Mouse (Mus musculus): Measurements from ENCODE around the gene Wdr66.
A peak's percentile ranks its signal among the peaks of the same experiment; 100 is the strongest.

The Wdr66 gene

GRCm38 (mm10) chr5:123313851-123314380, 62.0 kb downstream of the Wdr66 start:
- DNase-seq (ENCODE audit: low spot score in 2 of 2), result peak in 1 of 2 experiments; percentile 38

DNA sequence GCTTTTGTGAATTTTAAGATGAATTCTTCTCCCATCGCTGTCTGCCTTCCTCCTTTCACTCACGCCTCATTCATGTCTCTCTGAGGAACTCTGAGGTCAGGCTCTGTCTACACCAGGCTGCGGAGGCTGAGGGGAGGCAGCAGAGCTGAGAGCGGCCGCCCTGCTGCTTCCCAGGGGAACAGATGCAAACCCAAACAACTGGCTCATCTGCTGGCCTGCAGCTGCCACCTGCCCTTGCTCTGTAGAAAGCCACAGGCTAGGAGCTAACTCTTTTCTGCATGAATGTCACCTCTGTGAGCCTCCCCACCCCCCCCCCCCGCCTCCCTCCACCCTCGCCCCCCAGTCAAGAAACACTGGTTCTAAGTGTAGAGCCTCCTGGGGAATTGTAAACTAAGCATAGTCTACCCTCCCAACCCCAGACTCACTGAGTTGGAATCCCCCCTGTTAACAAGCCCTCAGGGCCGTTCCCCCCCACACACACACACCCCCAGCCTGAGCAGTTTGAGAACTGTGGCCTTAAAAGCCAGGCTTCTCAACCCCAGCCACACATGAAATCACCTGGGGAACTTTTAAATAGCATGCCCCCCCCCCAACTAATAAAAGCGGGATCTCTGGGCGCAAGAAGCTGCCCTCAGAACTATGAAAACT, 63.4 kb downstream of the Wdr66 start:
- DNase-seq (ENCODE audit: low spot score in 2 of 2), result peak in 1 of 2 experiments; percentile 64

- peak in 1 of 2 experiments; percentile 36 for DNase-seq (ENCODE audit: low spot score in 2 of 2)
Measured at GRCm38 (mm10) chr5:123317992-123318391, 66.1 kb downstream of the Wdr66 start.

GRCm38 (mm10) chr5:123320136-123320535, 68.2 kb downstream of the Wdr66 start:
- DNase-seq (ENCODE audit: low spot score in 2 of 2), result no peak

DNA sequence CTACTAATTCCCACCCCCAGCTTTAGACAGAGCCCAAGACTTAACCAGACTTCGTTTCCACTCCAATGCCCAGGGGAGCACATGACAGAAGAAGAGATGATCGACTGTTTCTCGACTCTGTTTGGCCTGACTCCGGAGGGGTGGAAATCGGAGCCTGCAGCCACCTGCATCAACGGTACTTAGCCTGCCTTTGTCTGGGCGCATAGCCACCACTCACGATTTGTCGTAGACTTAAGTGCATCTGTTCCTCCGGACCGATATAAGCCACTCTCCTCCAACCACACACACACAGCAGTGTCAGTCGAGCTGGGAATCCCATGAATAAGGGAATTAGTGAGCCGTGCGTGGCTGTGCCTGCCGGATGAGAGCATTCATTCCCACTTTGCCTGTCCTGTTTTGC, 72.3 kb downstream of the Wdr66 start:
- DNase-seq (ENCODE audit: low spot score in 2 of 2), result peak in 1 of 2 experiments; percentile 42

DNA sequence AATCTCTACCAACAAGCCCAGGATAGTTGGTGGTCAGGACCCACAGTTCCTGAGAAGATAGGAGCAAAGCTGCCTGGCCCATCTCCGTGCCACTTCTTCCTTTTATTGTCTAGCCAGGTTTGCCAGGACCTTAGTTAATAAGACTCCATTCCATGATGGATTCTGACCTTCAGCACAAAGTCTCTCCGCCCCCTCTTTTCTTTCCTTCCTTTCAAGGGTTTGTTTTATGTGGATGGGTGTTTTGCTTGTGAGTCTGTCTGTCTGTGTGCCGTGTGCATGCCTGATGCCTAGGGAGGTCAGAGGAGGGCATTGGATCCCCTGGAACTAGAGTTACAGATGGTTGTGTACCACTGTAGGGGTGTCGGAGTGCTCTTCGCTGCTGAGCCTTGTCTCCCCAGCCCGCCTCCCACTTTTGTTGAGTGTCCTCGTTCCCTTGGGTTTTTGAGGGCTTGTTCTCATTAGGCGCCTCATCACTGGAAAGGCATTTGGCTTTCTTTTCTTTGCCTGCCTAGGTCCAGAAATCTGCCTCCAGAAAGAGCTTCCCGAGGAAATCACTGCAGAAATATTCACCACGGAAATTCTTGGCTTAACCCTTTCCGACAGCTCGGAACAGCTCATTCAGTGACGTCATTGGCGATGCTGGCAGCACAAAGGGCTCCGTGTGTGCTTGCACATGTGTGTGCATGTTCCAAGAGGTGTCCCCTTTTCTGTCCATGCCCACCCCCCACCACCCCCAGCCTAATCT, 74.3 kb downstream of the Wdr66 start:
- DNase-seq (ENCODE audit: low spot score in 2 of 2), result no peak

GRCm38 (mm10) chr5:123326751-123327148, 74.8 kb downstream of the Wdr66 start:
- peak in 1 of 2 experiments; percentile 66 for DNase-seq (ENCODE audit: low spot score in 2 of 2)

DNA sequence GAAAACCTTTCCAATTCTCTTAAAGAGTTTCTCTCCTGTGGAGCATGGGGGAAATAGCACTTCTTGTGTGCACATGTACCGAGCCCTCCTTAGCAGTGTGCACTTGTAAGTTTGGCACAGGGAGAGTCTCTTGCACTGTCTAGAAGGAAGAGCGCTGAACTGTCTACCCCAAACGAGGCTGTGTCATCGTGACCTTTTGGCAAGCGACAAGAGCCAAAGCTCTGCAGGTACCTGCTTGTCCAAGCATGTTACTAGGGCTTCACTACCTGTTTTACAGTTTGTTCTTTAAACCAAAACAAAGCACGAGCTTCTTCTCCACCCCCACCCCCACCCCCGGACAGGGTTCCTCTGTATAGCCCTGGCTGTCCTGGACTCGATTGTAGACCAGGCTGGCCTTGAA, 75.8 kb downstream of the Wdr66 start:
- peak in 1 of 2 experiments; percentile 30 for DNase-seq (ENCODE audit: low spot score in 2 of 2)

- no peak for DNase-seq (ENCODE audit: low spot score in 2 of 2)
Measured at GRCm38 (mm10) chr5:123333566-123333965, 81.7 kb downstream of the Wdr66 start.

DNA sequence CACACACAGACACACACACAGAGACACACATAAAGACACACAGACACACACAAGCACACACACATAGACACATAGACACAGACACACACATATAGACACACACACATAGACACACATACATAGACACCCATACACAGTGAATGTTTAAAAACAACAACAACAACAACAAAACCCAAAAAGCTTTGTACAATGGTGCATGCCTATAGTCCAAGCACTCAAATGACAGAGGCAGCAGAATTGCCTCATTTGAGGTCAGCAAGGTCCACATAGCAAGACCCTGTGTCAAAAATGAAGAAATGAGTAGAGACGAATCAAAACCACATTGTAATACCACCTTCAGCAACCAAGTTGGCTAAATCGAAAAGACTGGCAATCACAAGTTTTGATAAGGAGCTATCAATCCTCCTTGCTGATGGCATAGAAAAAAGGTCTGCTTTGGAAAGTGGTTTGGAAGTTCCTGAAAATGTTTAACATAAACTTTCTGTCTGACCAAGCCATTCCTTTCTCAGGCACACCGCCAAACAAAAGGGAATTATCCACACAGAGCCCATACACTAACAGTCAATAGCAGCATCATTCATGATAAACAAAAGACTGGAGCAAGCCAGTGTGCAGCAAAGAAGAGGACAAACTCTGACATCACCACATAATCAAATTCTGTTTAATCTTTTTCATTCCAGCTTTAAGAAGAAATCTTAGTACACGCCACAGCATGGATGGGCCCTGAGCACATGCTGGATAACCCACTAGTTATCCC, 84.5 kb downstream of the Wdr66 start:
- DNase-seq (ENCODE audit: low spot score in 2 of 2), result no peak

DNA sequence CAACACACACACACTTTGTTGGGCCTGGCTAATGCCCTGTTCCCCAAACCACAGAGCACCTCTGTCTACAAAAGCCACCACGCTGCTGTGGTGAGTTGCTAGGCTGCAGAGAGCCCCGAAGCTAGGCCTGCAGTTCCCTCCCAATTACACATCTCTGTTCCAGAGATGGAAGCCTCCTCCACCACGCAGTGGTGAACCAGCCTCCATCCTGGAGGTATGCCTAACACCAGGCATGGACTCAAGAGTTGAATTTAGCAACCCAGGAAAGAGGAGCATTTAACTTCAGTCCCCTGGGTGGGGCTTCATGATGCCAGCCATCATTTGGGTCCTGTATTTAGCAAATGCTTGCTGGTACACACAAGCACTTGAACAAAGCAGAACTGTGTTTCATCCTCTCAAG, 86.6 kb downstream of the Wdr66 start:
- no peak for DNase-seq (ENCODE audit: low spot score in 2 of 2)

- peak; percentile 84 to 88 for DNase-seq (ENCODE audit: low spot score in 2 of 2)
Measured at GRCm38 (mm10) chr5:123343707-123344627, 92.1 kb downstream of the Wdr66 start, which contains the start of gene Bcl7a. Gene Bcl7a, plus strand, starts transcription at chr5:123343834.

- no peak for DNase-seq (ENCODE audit: low spot score in 2 of 2)
Measured at GRCm38 (mm10) chr5:123344628-123344962, 92.7 kb downstream of the Wdr66 start.

DNA sequence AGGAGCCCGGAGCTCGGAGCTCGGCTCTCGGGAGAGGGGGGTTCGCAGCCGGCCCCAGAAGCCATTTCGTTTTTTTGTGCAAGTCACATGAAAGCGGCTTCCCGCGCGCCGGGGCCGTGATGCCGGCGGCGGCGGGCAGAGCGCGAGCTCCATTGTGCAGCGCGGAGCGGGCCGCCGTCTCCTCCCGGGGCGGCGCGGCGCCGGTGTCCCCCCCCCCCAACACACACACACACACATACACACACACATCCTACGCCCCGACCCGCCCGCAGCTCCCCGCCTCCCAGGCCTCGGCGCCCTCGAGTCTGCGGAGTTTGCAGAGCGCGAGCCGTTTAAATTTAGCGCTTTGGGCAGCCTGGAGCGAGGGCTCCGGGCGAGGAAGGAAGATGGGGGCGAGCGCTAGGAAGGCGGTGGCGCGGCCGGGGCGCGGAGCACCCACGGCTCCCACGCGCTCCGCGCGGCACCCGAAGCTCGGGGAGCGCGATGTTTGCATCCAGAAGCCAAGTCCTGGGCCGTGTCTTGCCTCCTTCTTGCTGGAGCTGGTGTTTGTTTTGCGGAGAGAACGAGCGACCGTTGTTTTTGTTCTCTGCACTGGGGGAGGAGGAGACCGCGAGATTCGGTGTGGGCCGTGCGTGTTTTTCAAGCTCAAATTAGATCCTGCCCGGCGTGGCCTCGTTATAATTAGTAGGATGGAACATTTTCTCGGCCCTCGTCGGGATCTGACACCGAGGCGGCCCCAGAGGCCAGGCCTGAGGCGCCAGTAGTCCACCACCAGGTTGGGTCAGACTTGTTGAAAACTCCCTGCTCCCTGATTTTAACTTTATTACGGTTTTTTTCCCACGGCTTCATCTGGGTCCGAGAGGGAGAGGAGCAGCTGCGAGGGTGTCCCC, 93.3 kb downstream of the Wdr66 start:
- peak; percentile 52 to 68 for DNase-seq (ENCODE audit: low spot score in 2 of 2)

DNA sequence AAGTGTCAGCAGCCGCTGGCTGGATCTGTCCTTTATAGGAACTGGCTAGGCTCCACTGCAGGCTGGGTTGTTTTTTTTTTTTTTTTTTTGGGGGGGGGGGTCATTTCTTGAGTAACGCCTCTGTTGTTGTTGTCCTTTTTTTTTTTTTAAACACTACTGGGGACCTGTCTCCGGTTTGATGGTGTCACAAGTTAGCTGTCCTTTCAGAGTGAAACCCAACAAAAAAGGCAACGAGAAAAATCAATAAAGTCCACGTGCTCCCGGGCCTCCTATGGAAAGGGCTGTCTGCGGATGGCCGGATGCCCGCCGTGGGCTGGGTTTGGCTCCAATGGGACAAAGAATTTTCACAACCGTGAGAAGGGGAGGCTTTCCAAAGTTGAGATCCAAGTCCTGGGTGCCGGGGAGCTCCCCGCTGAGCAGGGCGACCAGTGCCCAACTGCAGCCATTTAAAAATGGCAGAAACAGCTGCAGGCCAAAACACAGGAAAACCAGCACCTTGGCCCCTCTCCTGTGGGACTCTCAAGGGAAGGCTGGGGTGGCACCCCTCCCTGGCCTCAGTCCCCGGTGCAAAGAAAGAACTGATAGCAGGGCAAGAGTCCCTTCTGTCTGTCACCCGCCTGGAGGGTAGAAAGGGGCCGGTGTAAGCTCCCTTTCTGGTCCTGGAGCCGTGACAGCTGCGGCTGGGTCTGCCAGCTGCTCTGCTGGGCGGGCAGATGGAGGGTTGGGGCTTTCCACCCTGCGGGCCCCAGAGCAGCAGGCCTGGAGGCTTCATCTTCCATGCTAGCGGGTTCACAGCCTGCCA, 94.2 kb downstream of the Wdr66 start:
- DNase-seq (ENCODE audit: low spot score in 2 of 2), result peak; percentile 43 to 66

- DNase-seq (ENCODE audit: low spot score in 2 of 2), result no peak
Measured at GRCm38 (mm10) chr5:123346701-123347270, 94.9 kb downstream of the Wdr66 start.

DNA sequence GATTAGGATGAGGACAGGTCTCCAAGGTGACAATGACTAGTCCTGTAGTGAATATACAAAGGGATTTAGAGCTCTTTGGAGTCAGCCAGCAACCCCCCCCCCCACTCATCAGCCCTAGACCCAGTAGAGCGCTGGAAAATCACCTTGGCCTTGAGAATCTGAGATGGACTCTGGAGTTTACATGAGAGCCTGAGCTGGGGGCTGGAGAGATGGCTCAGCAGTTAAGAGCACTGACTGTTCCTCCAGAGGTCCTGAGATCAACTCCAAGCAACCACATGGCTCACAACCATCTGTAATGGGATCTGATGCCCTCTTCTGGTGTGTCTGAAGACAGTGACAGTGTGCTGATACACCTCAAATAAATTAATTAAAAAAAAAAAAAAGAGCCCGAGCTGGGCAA, 96.1 kb downstream of the Wdr66 start:
- DNase-seq (ENCODE audit: low spot score in 2 of 2), result no peak

- peak in 1 of 2 experiments; percentile 58 for DNase-seq (ENCODE audit: low spot score in 2 of 2)
Measured at GRCm38 (mm10) chr5:123350386-123350785, 98.5 kb downstream of the Wdr66 start.

GRCm38 (mm10) chr5:123355918-123356317, 104.0 kb downstream of the Wdr66 start:
- DNase-seq (ENCODE audit: low spot score in 2 of 2), result no peak
